Mouse (Mus musculus) stomach, embryonic 14.5 days (tissue): ENCODE measurements at regions not wholly inside any gene's neighbourhood (a gene's known extent, or its start where the extent isn't known, plus 50 kb on each side); places are given as distances from the start of the nearest gene placed in this dataset.

Source experiments
- ATAC-seq: fragments of 200-750 bp; cut with Nextera tagmentation; 2 replicates; pipeline ENCODE4 v1.8.0; 2017; ENCODE audit warnings: low read depth, moderate TSS enrichment; ENCODE audit not compliant: insufficient number of reproducible peaks, insufficient read depth, low FRiP score
- H3K27ac ChIP-seq: fragments of 300-500 bp; sonication (generic); 2 replicates; pipeline ENCODE4 v1.5.1; 2014; ENCODE audit warnings: mild to moderate bottlenecking, low read length, moderate library complexity, mixed read lengths
- H3K27me3 ChIP-seq: fragments of 300-500 bp; sonication (generic); 2 replicates; pipeline ENCODE4 v1.6.1; 2014; ENCODE audit warnings: low read length, control low read depth, mixed read lengths; ENCODE audit not compliant: control insufficient read depth, insufficient read depth
- H3K36me3 ChIP-seq: fragments of 300-500 bp; sonication (generic); 2 replicates; pipeline ENCODE4 v1.6.1; 2014; ENCODE audit warnings: mild to moderate bottlenecking, control low read depth, low read length, moderate library complexity, mixed read lengths; ENCODE audit not compliant: control insufficient read depth, insufficient read depth
- H3K4me1 ChIP-seq: fragments of 300-500 bp; sonication (generic); 2 replicates; pipeline ENCODE4 v1.6.1; 2014; ENCODE audit warnings: low read length, control low read depth, mixed read lengths; ENCODE audit not compliant: control insufficient read depth, insufficient read depth
- H3K4me2 ChIP-seq: fragments of 300-500 bp; sonication (generic); replicated peaks from 2 replicates; pipeline ENCODE4 v1.6.1; 2014; ENCODE audit warnings: low read depth, low read length, control low read depth
- H3K4me3 ChIP-seq: fragments of 300-500 bp; sonication (generic); 2 replicates; pipeline ENCODE4 v1.5.1; 2014; ENCODE audit warnings: low read depth, low read length, control low read depth
- H3K9ac ChIP-seq: fragments of 300-500 bp; sonication (generic); replicated peaks from 2 replicates; pipeline ENCODE4 v1.6.1; 2014; ENCODE audit warnings: low read depth, mild to moderate bottlenecking, control low read depth, low read length, moderate library complexity, mixed read lengths
- H3K9me3 ChIP-seq: fragments of 300-500 bp; sonication (generic); 2 replicates; pipeline ENCODE4 v1.6.1; 2016; ENCODE audit warnings: low read depth, low read length, control low read depth; ENCODE audit not compliant: control insufficient read depth
- WGBS: fragments of 180-500 bp; shearing (Covaris S2); extraction: QIAGEN DNeasy Blood & Tissue Kit; methylation state at CpG from one replicate; pipeline ENCODE4 v1.1.7; 2014; 5-methylcytosine and 5-hydroxymethylcytosine counted together

GRCm38 (mm10) chr8:8325420-8325819 lies 335.6 kb downstream of the Efnb2 start:
- Histone ChIP-seq H3K4me3 (no peak overlapping the region), H3K27ac (no peak overlapping the region), H3K9ac (no peak overlapping the region), H3K36me3 (no peaks in the 10 kb centered on the region), H3K4me1 (peaks cover 33% of the 10 kb centered on the region), H3K9me3 (no peaks in the 10 kb centered on the region), H3K27me3 (no peaks in the 10 kb centered on the region), H3K4me2 (no peak overlapping the region)
- WGBS, result 37% methylated on average over 4 of the region's 4 CpGs
- ATAC-seq, result no peak

- H3K9me3 ChIP-seq, result no peaks in the 10 kb centered on the region
- ATAC-seq, result no peak
- no peak overlapping the region for H3K4me3 ChIP-seq
- 38% methylated on average over 5 of the region's 5 CpGs for WGBS
- no peaks in the 10 kb centered on the region for H3K36me3 ChIP-seq
- H3K4me2 ChIP-seq, result no peak overlapping the region
- H3K27ac ChIP-seq, result no peak overlapping the region; the same call in 1 of the 2 replicates
- H3K9ac ChIP-seq, result no peak overlapping the region
- H3K27me3 ChIP-seq, result no peaks in the 10 kb centered on the region
- peaks cover 33% of the 10 kb centered on the region for H3K4me1 ChIP-seq
Measured at GRCm38 (mm10) chr8:8324520-8324919, 336.5 kb downstream of the Efnb2 start.

- no peaks in the 10 kb centered on the region for H3K9me3 ChIP-seq
- H3K4me1 ChIP-seq, result no peaks in the 10 kb centered on the region
- H3K27ac ChIP-seq, result no peak overlapping the region
- H3K36me3 ChIP-seq, result no peaks in the 10 kb centered on the region
- no peaks in the 10 kb centered on the region for H3K27me3 ChIP-seq
- H3K4me3 ChIP-seq, result no peak overlapping the region
- no peak overlapping the region for H3K4me2 ChIP-seq
- no peak for ATAC-seq
- no peak overlapping the region for H3K9ac ChIP-seq
- WGBS, result 78% methylated on average over 7 of the region's 7 CpGs
Measured at GRCm38 (mm10) chr8:8308253-8308652, 352.8 kb downstream of the Efnb2 start.

- H3K9ac ChIP-seq, result no peak overlapping the region
- H3K27ac ChIP-seq, result no peak overlapping the region
- no peak for ATAC-seq
- H3K36me3 ChIP-seq, result no peaks in the 10 kb centered on the region
- no peak overlapping the region for H3K4me2 ChIP-seq
- no peaks in the 10 kb centered on the region for H3K27me3 ChIP-seq
- no peaks in the 10 kb centered on the region for H3K9me3 ChIP-seq
- H3K4me3 ChIP-seq, result no peak overlapping the region
- WGBS, result 65% methylated on average over 9 of the region's 9 CpGs
- H3K4me1 ChIP-seq, result no peaks in the 10 kb centered on the region
Measured at GRCm38 (mm10) chr8:8307487-8307886, 353.6 kb downstream of the Efnb2 start.

- Histone ChIP-seq H3K4me2 (no peak overlapping the region), H3K9ac (no peak overlapping the region), H3K4me3 (no peak overlapping the region), H3K27ac (no peak overlapping the region), H3K9me3 (no peaks in the 10 kb centered on the region), H3K36me3 (no peaks in the 10 kb centered on the region), H3K27me3 (no peaks in the 10 kb centered on the region), H3K4me1 (no peaks in the 10 kb centered on the region)
- ATAC-seq, result no peak
- WGBS, result 62% methylated on average over 6 of the region's 6 CpGs
Measured at GRCm38 (mm10) chr8:8299965-8300767, 360.9 kb downstream of the Efnb2 start.

- H3K9ac ChIP-seq, result no peak overlapping the region
- H3K4me1 ChIP-seq, result no peaks in the 10 kb centered on the region
- H3K27me3 ChIP-seq, result no peaks in the 10 kb centered on the region
- H3K36me3 ChIP-seq, result no peaks in the 10 kb centered on the region
- H3K4me2 ChIP-seq, result no peak overlapping the region
- H3K4me3 ChIP-seq, result no peak overlapping the region
- H3K9me3 ChIP-seq, result no peaks in the 10 kb centered on the region
- no peak overlapping the region for H3K27ac ChIP-seq
- 41% methylated on average over 6 of the region's 6 CpGs for WGBS
- ATAC-seq, result no peak
Measured at GRCm38 (mm10) chr8:8292577-8293247, 368.3 kb downstream of the Efnb2 start.

- no peaks in the 10 kb centered on the region for H3K4me1 ChIP-seq
- no peak overlapping the region for H3K9ac ChIP-seq
- WGBS, result 77% methylated on average over 4 of the region's 4 CpGs
- no peak overlapping the region for H3K4me3 ChIP-seq
- no peak overlapping the region for H3K4me2 ChIP-seq
- H3K9me3 ChIP-seq, result no peaks in the 10 kb centered on the region
- no peak for ATAC-seq
- no peaks in the 10 kb centered on the region for H3K36me3 ChIP-seq
- H3K27me3 ChIP-seq, result no peaks in the 10 kb centered on the region
- no peak overlapping the region for H3K27ac ChIP-seq
Measured at GRCm38 (mm10) chr8:8285876-8286275, 375.2 kb downstream of the Efnb2 start.

GRCm38 (mm10) chr8:8274987-8275386 lies 386.1 kb downstream of the Efnb2 start:
- Histone ChIP-seq H3K4me2 (no peak overlapping the region), H3K9me3 (no peaks in the 10 kb centered on the region), H3K4me3 (no peak overlapping the region), H3K27ac (no peak overlapping the region), H3K36me3 (no peaks in the 10 kb centered on the region), H3K4me1 (no peaks in the 10 kb centered on the region), H3K9ac (no peak overlapping the region), H3K27me3 (no peaks in the 10 kb centered on the region)
- WGBS, result 44% methylated on average over 1 of the region's 1 CpGs
- no peak for ATAC-seq
